Mouse (Mus musculus): Measurements from ENCODE around the gene Gstp1. TPM values are rescaled to one million over a fixed set of nuclear protein-coding genes. Genes with fewer than 3 reads are reported as not detected.
"Not testable (repeated sequence)": the region's sequence is repeated elsewhere in the genome, so short reads cannot be mapped to it uniquely, and the experiment has no call there.

Gene Gstp1
- polyA plus RNA-seq, 1 experiment from 2014 or later, result 462 TPM

- not testable (repeated sequence) for H3K9ac ChIP-seq (ENCODE audit: low read length); DNase-seq (ENCODE audit: low spot score); ATAC-seq (ENCODE audit: insufficient number of reproducible peaks, low FRiP score, low TSS enrichment, low read depth); H3K36me3 ChIP-seq (ENCODE audit: control insufficient read depth, insufficient read depth, low read length); H3K4me1 ChIP-seq (ENCODE audit: control insufficient read depth, insufficient read depth, low read length); H3K4me2 ChIP-seq (ENCODE audit: low read depth, severe bottlenecking); H3K9me3 ChIP-seq (ENCODE audit: control insufficient read depth, low read length); H3K4me3 ChIP-seq (ENCODE audit: low read depth, low read length); H3K27ac ChIP-seq (replicated peaks; ENCODE audit: low read depth, low read length); H3K27me3 ChIP-seq (ENCODE audit: control insufficient read depth, insufficient read depth, low read length)
- WGBS, result 86% methylated on average over 3 of the region's 4 CpGs
Observed at GRCm38 (mm10) chr19:4041500-4041899, 3.7 kb upstream of the Gstp1 start.

GRCm38 (mm10) chr19:4040941-4041340 is 3.2 kb upstream of the Gstp1 start:
- not testable (repeated sequence) for DNase-seq (ENCODE audit: low spot score); H3K4me2 ChIP-seq (ENCODE audit: low read depth, severe bottlenecking); H3K9ac ChIP-seq (ENCODE audit: low read length); ATAC-seq (ENCODE audit: insufficient number of reproducible peaks, low FRiP score, low TSS enrichment, low read depth); H3K9me3 ChIP-seq (ENCODE audit: control insufficient read depth, low read length); H3K27ac ChIP-seq (replicated peaks; ENCODE audit: low read depth, low read length); H3K27me3 ChIP-seq (ENCODE audit: control insufficient read depth, insufficient read depth, low read length); H3K4me1 ChIP-seq (ENCODE audit: control insufficient read depth, insufficient read depth, low read length); H3K4me3 ChIP-seq (ENCODE audit: low read depth, low read length); H3K36me3 ChIP-seq (ENCODE audit: control insufficient read depth, insufficient read depth, low read length)
- WGBS, result 88% methylated on average over 5 of the region's 5 CpGs

- 30% methylated on average over 7 of the region's 8 CpGs for WGBS
- peak overlapping the region; percentile 88 for H3K9ac ChIP-seq (ENCODE audit: low read length)
- H3K9me3 ChIP-seq (ENCODE audit: control insufficient read depth, low read length); DNase-seq (ENCODE audit: low spot score); H3K27me3 ChIP-seq (ENCODE audit: control insufficient read depth, insufficient read depth, low read length); H3K36me3 ChIP-seq (ENCODE audit: control insufficient read depth, insufficient read depth, low read length); H3K4me1 ChIP-seq (ENCODE audit: control insufficient read depth, insufficient read depth, low read length): not testable (repeated sequence)
- H3K4me3 ChIP-seq (ENCODE audit: low read depth, low read length), result peak overlapping the region; percentile 67
- H3K27ac ChIP-seq (replicated peaks; ENCODE audit: low read depth, low read length), result peak overlapping the region; percentile 22; the same call in 1 of the 2 replicates
- ATAC-seq (ENCODE audit: insufficient number of reproducible peaks, low FRiP score, low TSS enrichment, low read depth), result 0 out of 2 replicates have a peak, but pooled peaks have one; percentile 18
- peak overlapping the region; percentile 76 for H3K4me2 ChIP-seq (ENCODE audit: low read depth, severe bottlenecking)
Observed at GRCm38 (mm10) chr19:4037154-4037787, 514 bp downstream of the Gstp1 start.

GRCm38 (mm10) chr19:4036327-4037045 is 1.3 kb downstream of the Gstp1 start:
- WGBS, result 74% methylated on average over 12 of the region's 12 CpGs
- H3K4me1 ChIP-seq (ENCODE audit: control insufficient read depth, insufficient read depth, low read length), result no peaks in the 10 kb centered on the region
- DNase-seq (ENCODE audit: low spot score), result no peak
- ATAC-seq (ENCODE audit: insufficient number of reproducible peaks, low FRiP score, low TSS enrichment, low read depth), result no peak
- no peak overlapping the region for H3K4me2 ChIP-seq (ENCODE audit: low read depth, severe bottlenecking)
- H3K27ac ChIP-seq (replicated peaks; ENCODE audit: low read depth, low read length), result no peak overlapping the region
- H3K9ac ChIP-seq (ENCODE audit: low read length), result no peak overlapping the region
- H3K4me3 ChIP-seq (ENCODE audit: low read depth, low read length), result no peak overlapping the region
- no peaks in the 10 kb centered on the region for H3K36me3 ChIP-seq (ENCODE audit: control insufficient read depth, insufficient read depth, low read length)
- H3K9me3 ChIP-seq (ENCODE audit: control insufficient read depth, low read length), result no peaks in the 10 kb centered on the region
- no peaks in the 10 kb centered on the region for H3K27me3 ChIP-seq (ENCODE audit: control insufficient read depth, insufficient read depth, low read length)

GRCm38 (mm10) chr19:4033742-4034141 is 4.0 kb downstream of the Gstp1 start:
- Histone ChIP-seq H3K9me3 (ENCODE audit: control insufficient read depth, low read length) (no peaks in the 10 kb centered on the region), H3K27me3 (ENCODE audit: control insufficient read depth, insufficient read depth, low read length) (no peaks in the 10 kb centered on the region), H3K27ac (replicated peaks; ENCODE audit: low read depth, low read length) (no peak overlapping the region), H3K9ac (ENCODE audit: low read length) (no peak overlapping the region), H3K4me3 (ENCODE audit: low read depth, low read length) (no peak overlapping the region), H3K36me3 (ENCODE audit: control insufficient read depth, insufficient read depth, low read length) (no peaks in the 10 kb centered on the region), H3K4me2 (ENCODE audit: low read depth, severe bottlenecking) (no peak overlapping the region), H3K4me1 (ENCODE audit: control insufficient read depth, insufficient read depth, low read length) (no peaks in the 10 kb centered on the region)
- DNase-seq (ENCODE audit: low spot score) (no peak), ATAC-seq (ENCODE audit: insufficient number of reproducible peaks, low FRiP score, low TSS enrichment, low read depth) (no peak)
- 71% methylated on average over 5 of the region's 5 CpGs for WGBS

GRCm38 (mm10) chr19:4033298-4033697 is 4.5 kb downstream of the Gstp1 start:
- no peak overlapping the region for H3K9ac ChIP-seq (ENCODE audit: low read length)
- WGBS, result 94% methylated on average over 3 of the region's 3 CpGs
- H3K9me3 ChIP-seq (ENCODE audit: control insufficient read depth, low read length), result no peaks in the 10 kb centered on the region
- no peaks in the 10 kb centered on the region for H3K4me1 ChIP-seq (ENCODE audit: control insufficient read depth, insufficient read depth, low read length)
- DNase-seq (ENCODE audit: low spot score), result no peak
- no peak overlapping the region for H3K4me2 ChIP-seq (ENCODE audit: low read depth, severe bottlenecking)
- H3K36me3 ChIP-seq (ENCODE audit: control insufficient read depth, insufficient read depth, low read length), result no peaks in the 10 kb centered on the region
- H3K4me3 ChIP-seq (ENCODE audit: low read depth, low read length), result no peak overlapping the region
- H3K27me3 ChIP-seq (ENCODE audit: control insufficient read depth, insufficient read depth, low read length), result no peaks in the 10 kb centered on the region
- H3K27ac ChIP-seq (replicated peaks; ENCODE audit: low read depth, low read length), result no peak overlapping the region
- no peak for ATAC-seq (ENCODE audit: insufficient number of reproducible peaks, low FRiP score, low TSS enrichment, low read depth)

- 73% methylated on average over 7 of the region's 7 CpGs for WGBS
- H3K4me2 ChIP-seq (ENCODE audit: low read depth, severe bottlenecking), result no peak overlapping the region
- no peaks in the 10 kb centered on the region for H3K27me3 ChIP-seq (ENCODE audit: control insufficient read depth, insufficient read depth, low read length)
- no peaks in the 10 kb centered on the region for H3K4me1 ChIP-seq (ENCODE audit: control insufficient read depth, insufficient read depth, low read length)
- H3K4me3 ChIP-seq (ENCODE audit: low read depth, low read length), result no peak overlapping the region
- H3K9ac ChIP-seq (ENCODE audit: low read length), result no peak overlapping the region
- H3K27ac ChIP-seq (replicated peaks; ENCODE audit: low read depth, low read length), result no peak overlapping the region
- no peaks in the 10 kb centered on the region for H3K36me3 ChIP-seq (ENCODE audit: control insufficient read depth, insufficient read depth, low read length)
- ATAC-seq (ENCODE audit: insufficient number of reproducible peaks, low FRiP score, low TSS enrichment, low read depth) (no peak), DNase-seq (ENCODE audit: low spot score) (no peak)
- no peaks in the 10 kb centered on the region for H3K9me3 ChIP-seq (ENCODE audit: control insufficient read depth, low read length)
Observed at GRCm38 (mm10) chr19:4032668-4033067, 5.1 kb downstream of the Gstp1 start.

GRCm38 (mm10) chr19:4027576-4027975 is 10.2 kb downstream of the Gstp1 start:
- DNase-seq (ENCODE audit: low spot score) (no peak), ATAC-seq (ENCODE audit: insufficient number of reproducible peaks, low FRiP score, low TSS enrichment, low read depth) (no peak)
- Histone ChIP-seq H3K27ac (replicated peaks; ENCODE audit: low read depth, low read length) (no peak overlapping the region), H3K9me3 (ENCODE audit: control insufficient read depth, low read length) (peaks cover 3% of the 10 kb centered on the region; the same call in 1 of the 2 replicates), H3K9ac (ENCODE audit: low read length) (no peak overlapping the region), H3K27me3 (ENCODE audit: control insufficient read depth, insufficient read depth, low read length) (no peaks in the 10 kb centered on the region), H3K36me3 (ENCODE audit: control insufficient read depth, insufficient read depth, low read length) (no peaks in the 10 kb centered on the region), H3K4me2 (ENCODE audit: low read depth, severe bottlenecking) (no peak overlapping the region), H3K4me1 (ENCODE audit: control insufficient read depth, insufficient read depth, low read length) (no peaks in the 10 kb centered on the region), H3K4me3 (ENCODE audit: low read depth, low read length) (no peak overlapping the region)
